Mouse (Mus musculus): Measurements from ENCODE around the gene Tcf20.

DNA sequence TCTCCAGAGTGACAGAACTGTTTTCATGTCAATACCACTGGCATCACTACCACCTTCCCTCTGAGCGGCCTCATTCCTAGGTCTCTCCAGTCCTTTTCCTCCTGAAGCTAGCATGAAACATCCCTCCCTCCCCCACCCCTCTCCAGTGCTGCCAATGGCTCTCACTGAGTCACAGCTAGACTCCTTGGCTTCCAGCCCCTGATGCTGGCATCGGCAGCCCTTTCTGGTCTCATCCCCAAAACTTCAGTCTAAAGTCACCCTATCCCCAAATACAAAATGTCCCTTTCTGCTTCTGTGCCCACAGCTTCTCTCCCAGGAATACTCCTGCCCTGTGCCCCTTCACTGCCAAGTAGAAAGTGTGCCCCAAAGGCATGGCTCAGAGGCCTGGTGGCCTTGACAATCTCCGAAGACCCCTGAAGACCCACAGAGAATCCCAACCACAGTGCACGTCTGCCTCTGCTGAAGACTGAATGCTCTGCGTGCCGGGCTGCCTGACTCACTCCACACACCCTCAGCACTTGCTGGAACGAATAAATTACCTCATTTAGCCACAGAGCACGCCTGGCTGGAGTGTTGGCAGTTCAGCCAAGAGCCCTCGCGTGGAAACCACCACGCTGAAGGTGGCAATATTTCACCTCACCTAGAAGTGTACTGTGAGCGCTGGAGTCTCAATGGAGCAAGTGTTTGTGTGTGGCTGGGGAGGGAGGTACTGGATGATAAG is 47.0 kb downstream of the Tcf20 start:
- no peak for TF ChIP-seq CTCF (IDR thresholded peaks at IDR 0.05; ENCODE audit: insufficient read depth, low read depth, low read length)
- no peak for TF ChIP-seq POLR2A (IDR thresholded peaks at IDR 0.05; ENCODE audit: insufficient read depth, low read depth, low read length)

Data from olfactory bulb, adult 2 months (tissue).